In the genomic region with DNA sequence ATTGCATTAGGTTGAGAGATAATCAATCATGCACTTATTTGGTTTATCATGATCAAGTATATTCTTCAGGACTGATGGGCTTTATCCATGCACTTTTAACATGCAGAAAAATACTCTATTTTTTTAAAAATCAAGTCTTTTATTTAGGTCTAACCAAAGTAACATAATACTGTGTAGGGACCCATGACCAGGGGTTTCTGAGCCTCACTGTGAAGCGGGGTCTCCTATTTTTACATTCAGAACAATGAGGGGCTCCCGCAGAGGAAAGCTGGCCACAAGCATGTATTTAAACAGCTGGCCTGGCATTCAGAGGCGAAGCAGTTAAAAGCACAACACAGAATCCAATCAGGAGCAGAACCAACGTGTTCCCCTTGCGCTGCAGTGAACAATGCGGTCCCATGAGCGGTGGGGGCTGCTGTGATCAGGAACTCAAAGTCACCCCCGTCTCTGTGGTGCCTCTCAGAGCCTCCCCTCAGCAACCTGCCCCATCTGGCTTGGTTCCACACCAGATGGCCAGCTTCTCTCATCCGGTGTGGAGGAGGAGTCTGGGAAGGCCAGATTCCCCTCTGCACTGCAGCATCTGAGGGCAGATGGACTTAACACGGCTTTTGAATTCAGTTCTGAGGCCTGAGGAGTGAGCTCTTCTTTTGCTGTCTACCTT, we compare ENCODE assay signal across 10 mouse cellular contexts.
DNase-seq lines count a peak whose midpoint lies in the region; ATAC-seq and TF ChIP-seq lines count a peak whose summit lies in the region.
"Had no signal": no experiment of that assay in that cellular context is flagged by ENCODE, and none has a peak within 500 bp of the region (broad histone marks: within the 10 kb centered on the region; RNA-seq: fewer than 3 reads in every experiment).

No protein-coding gene starts in this region.

- no peak overlapping the region for H3K27ac ChIP-seq in heart, adult 2 months
- H3K27ac ChIP-seq in forebrain, embryonic 12.5 days, result peak overlapping the region; percentile 71
- H3K27ac ChIP-seq: lung, embryonic 15.5 days had no signal

- no peaks in the 10 kb centered on the region for H3K79me2 ChIP-seq in heart, adult 2 months (replicated peaks; ENCODE audit: control insufficient read depth, insufficient read depth, low read length)

- no peak for TF ChIP-seq POLR2A in heart, adult 2 months (IDR thresholded peaks at IDR 0.05; ENCODE audit: insufficient read depth, low read depth, low read length)
- no peak for TF ChIP-seq POLR2A in brain, embryonic 14.5 days (IDR thresholded peaks at IDR 0.05; ENCODE audit: borderline replicate concordance, extremely low read depth, insufficient read depth, insufficient read length, poor library complexity, severe bottlenecking)

- no peak overlapping the region for H3K4me2 ChIP-seq in forebrain, embryonic 12.5 days
- H3K4me2 ChIP-seq: lung, embryonic 15.5 days had no signal

- 45% methylated on average over 10 of the region's 10 CpGs for WGBS in heart, adult 2 months
- 49% methylated on average over 10 of the region's 10 CpGs for WGBS in forebrain, embryonic 12.5 days

- H3K4me1 ChIP-seq in heart, adult 2 months (ENCODE audit: control insufficient read depth, insufficient read depth, low read length), result no peaks in the 10 kb centered on the region; the same call in 1 of the 2 replicates
- H3K4me1 ChIP-seq in forebrain, embryonic 12.5 days, result peaks cover 22% of the 10 kb centered on the region

- intact Hi-C loops in heart, adult 2 months (cut with DNase I), result no loop called here
- intact Hi-C loops in heart, postnatal 36 days (cut with DNase I), result no loop called here

- H3K9ac ChIP-seq in heart, adult 2 months (ENCODE audit: low read depth, low read length), result no peak overlapping the region
- H3K9ac ChIP-seq in forebrain, embryonic 12.5 days, result no peak overlapping the region
- H3K9ac ChIP-seq: lung, embryonic 15.5 days had no signal

- no peaks in the 10 kb centered on the region for H3K36me3 ChIP-seq in heart, adult 2 months (ENCODE audit: control insufficient read depth, insufficient read depth, low read length)
- H3K36me3 ChIP-seq in forebrain, embryonic 12.5 days (replicated peaks), result no peaks in the 10 kb centered on the region
- H3K36me3 ChIP-seq: lung, embryonic 15.5 days had no signal

- no peaks in the 10 kb centered on the region for H3K9me3 ChIP-seq in forebrain, embryonic 12.5 days
- H3K9me3 ChIP-seq: lung, embryonic 15.5 days had no signal

- peak; percentile 79 for ATAC-seq in forebrain, embryonic 12.5 days (ENCODE audit: low FRiP score)

- no peaks in the 10 kb centered on the region for H3K27me3 ChIP-seq in heart, adult 2 months (ENCODE audit: control insufficient read depth, insufficient read depth, low read length)
- no peaks in the 10 kb centered on the region for H3K27me3 ChIP-seq in forebrain, embryonic 12.5 days
- H3K27me3 ChIP-seq: CH12.LX; lung, embryonic 15.5 days had no signal

- DNase-seq in heart, adult 2 months, result peak; percentile 4 to 28
- DNase-seq in heart, postnatal 36 days, result no peak
- peak; percentile 90 for DNase-seq in brain, embryonic 14.5 days (ENCODE audit: low read depth)
- DNase-seq in layer of hippocampus, postnatal 14 days (ENCODE audit: low spot score in 2 of 2), result peak; percentile 48 to 57
- DNase-seq in retina, postnatal 1 day, result peak; percentile 90
- DNase-seq in thymus, adult 18-20 months, result no peak
- no peak for DNase-seq in ovary, postnatal 10 days (ENCODE audit: low spot score)

- no peak for TF ChIP-seq EP300 in heart, adult 2 months (IDR thresholded peaks at IDR 0.05; ENCODE audit: insufficient read depth, low read depth, low read length)

- no peak for TF ChIP-seq CTCF in heart, adult 2 months (IDR thresholded peaks at IDR 0.05)
- no peak for TF ChIP-seq CTCF in brain, embryonic 14.5 days (IDR thresholded peaks at IDR 0.05; ENCODE audit: borderline replicate concordance, extremely low read depth, insufficient read depth, insufficient read length)

- no peak overlapping the region for H3K4me3 ChIP-seq in heart, adult 2 months
- H3K4me3 ChIP-seq in forebrain, embryonic 12.5 days (replicated peaks), result no peak overlapping the region
- H3K4me3 ChIP-seq: lung, embryonic 15.5 days had no signal

Comparison
In these comparisons a context has a peak if more than half of its experiments do, and no peak if none do; other contexts are left out.
1. DNase-seq: peak in heart, adult 2 months (2 of 2), brain, embryonic 14.5 days (single experiment), layer of hippocampus, postnatal 14 days (2 of 2) and retina, postnatal 1 day (single experiment); none in heart, postnatal 36 days (0 of 2), thymus, adult 18-20 months (0 of 2) and ovary, postnatal 10 days (single experiment).